Mouse (Mus musculus): ENCODE results near the gene Cygb. TPM values are rescaled to one million over a fixed set of nuclear protein-coding genes. Genes with fewer than 3 reads are reported as not detected.

Gene Cygb
- total and polyA plus RNA-seq, 3 experiments = 2.2 to 8.7 TPM; not detected in 1

GRCm38 (mm10) chr11:116620073-116620472 lies 34.0 kb downstream of the Cygb start (continued):
- no peak for TF ChIP-seq CHD2 (IDR thresholded peaks at IDR 0.05; ENCODE audit: low read length)
- no peak for TF ChIP-seq NRF1 (IDR thresholded peaks at IDR 0.05; ENCODE audit: insufficient read depth, low read depth, low read length, poor library complexity, severe bottlenecking)

GRCm38 (mm10) chr11:116619561-116619960 lies 34.6 kb downstream of the Cygb start:
- Histone ChIP-seq H3K27me3 (ENCODE audit: control insufficient read depth in 1 of 2, insufficient read depth in 2 of 2, low read length in 2 of 2) (no peaks in the 10 kb centered on the region), H3K4me3 (ENCODE audit: control insufficient read depth in 1 of 2, insufficient read depth in 1 of 2, low read depth in 2 of 2, low read length in 2 of 2) (peak overlapping the region in 1 of 2 experiments; percentile 38; a peak in 1 of 4 replicates), H3K9me3 (replicated peaks; ENCODE audit: insufficient read depth, low read length) (no peaks in the 10 kb centered on the region), H3K4me1 (ENCODE audit: control insufficient read depth in 1 of 2, insufficient read depth in 2 of 2, low read length in 2 of 2) (peaks cover 25 to 71% of the 10 kb centered on the region in 2 experiments), H3K27ac (ENCODE audit: control insufficient read depth, low read depth, low read length) (peak overlapping the region; percentile 46), H3K36me3 (ENCODE audit: control insufficient read depth in 1 of 2, insufficient read depth in 2 of 2, low read length in 2 of 2) (peaks cover 0 to 37% of the 10 kb centered on the region in 2 experiments; a peak in 2 of 4 replicates), H3K9ac (ENCODE audit: control insufficient read depth, low read depth, low read length, poor library complexity, severe bottlenecking) (peak overlapping the region; percentile 34), H3K79me2 (ENCODE audit: control insufficient read depth, insufficient read depth, low read length, poor library complexity) (peaks cover 6% of the 10 kb centered on the region)
- TF ChIP-seq E2F4 (IDR thresholded peaks at IDR 0.05; ENCODE audit: borderline replicate concordance, low read depth, low read length) = no peak
- no peak for TF ChIP-seq USF2 (IDR thresholded peaks at IDR 0.05; ENCODE audit: borderline replicate concordance in 1 of 2, insufficient read depth in 1 of 2, low read depth in 1 of 2, low read length in 2 of 2)
- TF ChIP-seq ETS1 (IDR thresholded peaks at IDR 0.05; ENCODE audit: low read depth, low read length) = no peak
- no peak for TF ChIP-seq POLR2AphosphoS2 (IDR thresholded peaks at IDR 0.05; ENCODE audit: low read length)
- TF ChIP-seq NELFE (IDR thresholded peaks at IDR 0.05; ENCODE audit: low read depth, low read length) = no peak
- TF ChIP-seq KAT2A (conservative IDR thresholded peaks at IDR 0.05; ENCODE audit: low read depth, low read length) = no peak
- no peak for TF ChIP-seq ELF1 (IDR thresholded peaks at IDR 0.05; ENCODE audit: low read depth, low read length)
- no peak for TF ChIP-seq POLR2AphosphoS5 (IDR thresholded peaks at IDR 0.05; ENCODE audit: borderline replicate concordance, low read depth, low read length)
- no peak for TF ChIP-seq TCF12 (IDR thresholded peaks at IDR 0.05; ENCODE audit: low read depth, low read length)
- TF ChIP-seq GATA1 (IDR thresholded peaks at IDR 0.05; ENCODE audit: low read depth, low read length) = no peak
- no peak for TF ChIP-seq MYC (IDR thresholded peaks at IDR 0.05; ENCODE audit: low read depth, low read length)
- TF ChIP-seq HCFC1 (IDR thresholded peaks at IDR 0.05; ENCODE audit: low read depth, low read length) = no peak
- no peak for TF ChIP-seq SMC3 (IDR thresholded peaks at IDR 0.05; ENCODE audit: low read depth, low read length)
- no peak for TF ChIP-seq NRF1 (IDR thresholded peaks at IDR 0.05; ENCODE audit: insufficient read depth, low read depth, low read length, poor library complexity, severe bottlenecking)
- no peak for DNase-seq (ENCODE audit: low read depth, low spot score)

- Histone ChIP-seq H3K4me1 (ENCODE audit: control insufficient read depth in 1 of 2, insufficient read depth in 2 of 2, low read length in 2 of 2) (peaks cover 22 to 69% of the 10 kb centered on the region in 2 experiments), H3K9ac (ENCODE audit: control insufficient read depth, low read depth, low read length, poor library complexity, severe bottlenecking) (no peak overlapping the region), H3K9me3 (replicated peaks; ENCODE audit: insufficient read depth, low read length) (no peaks in the 10 kb centered on the region), H3K36me3 (ENCODE audit: control insufficient read depth in 1 of 2, insufficient read depth in 2 of 2, low read length in 2 of 2) (peaks cover 0 to 36% of the 10 kb centered on the region in 2 experiments; a peak in 2 of 4 replicates), H3K27ac (ENCODE audit: control insufficient read depth, low read depth, low read length) (no peak overlapping the region), H3K79me2 (ENCODE audit: control insufficient read depth, insufficient read depth, low read length, poor library complexity) (peaks cover 6% of the 10 kb centered on the region), H3K27me3 (ENCODE audit: control insufficient read depth in 1 of 2, insufficient read depth in 2 of 2, low read length in 2 of 2) (no peaks in the 10 kb centered on the region), H3K4me3 (ENCODE audit: control insufficient read depth in 1 of 2, insufficient read depth in 1 of 2, low read depth in 2 of 2, low read length in 2 of 2) (no peak overlapping the region)
- no peak for DNase-seq (ENCODE audit: low read depth, low spot score)
- TF ChIP-seq ELF1 (IDR thresholded peaks at IDR 0.05; ENCODE audit: low read depth, low read length) (no peak), KAT2A (conservative IDR thresholded peaks at IDR 0.05; ENCODE audit: low read depth, low read length) (no peak), RCOR1 (IDR thresholded peaks at IDR 0.05; ENCODE audit: low read depth, low read length) (no peak), POLR2AphosphoS2 (IDR thresholded peaks at IDR 0.05; ENCODE audit: low read length) (no peak), GATA1 (IDR thresholded peaks at IDR 0.05; ENCODE audit: low read depth, low read length) (no peak), MYB (IDR thresholded peaks at IDR 0.05; ENCODE audit: low read depth, low read length) (no peak), ZNF384 (IDR thresholded peaks at IDR 0.05; ENCODE audit: low read depth, low read length) (no peak)
Observed at GRCm38 (mm10) chr11:116619156-116619555, 35.0 kb downstream of the Cygb start.
